Mouse (Mus musculus): ENCODE results near the gene Arsb. TPM values are rescaled to one million over a fixed set of nuclear protein-coding genes. Genes with fewer than 3 reads are reported as not detected.

Arsb gene
- polyA plus RNA-seq, 1 experiment: 7.2 TPM

DNA sequence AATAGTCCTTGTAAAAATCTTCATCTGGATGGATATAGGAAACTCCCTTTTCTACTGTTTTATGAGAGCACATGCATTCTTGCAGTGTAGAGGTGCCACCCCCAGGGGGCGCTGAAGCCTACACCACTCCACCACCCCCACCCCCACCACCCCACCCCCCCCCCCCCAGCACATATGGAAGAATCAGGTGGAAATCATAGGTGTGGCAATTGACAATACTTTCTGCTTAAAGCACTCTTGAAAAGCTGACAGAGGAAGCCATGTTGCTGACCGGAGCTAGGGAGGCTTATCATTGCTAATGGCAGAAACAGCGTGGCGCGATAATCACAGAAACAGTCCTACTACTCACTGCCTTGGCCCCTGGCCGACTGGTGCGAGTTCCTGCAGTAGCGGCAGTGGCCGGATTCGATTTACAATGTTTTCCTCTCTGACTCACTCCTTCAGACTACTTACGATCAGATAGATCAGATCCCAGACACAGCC, 84.3 kb downstream of the Arsb start:
- H3ac ChIP-seq (ENCODE audit: control insufficient read depth, insufficient read length): no peak overlapping the region
- no peak for TF ChIP-seq REST (IDR thresholded peaks at IDR 0.05; ENCODE audit: insufficient read depth, insufficient read length)
- no peak for TF ChIP-seq TCF12 (IDR thresholded peaks at IDR 0.05; ENCODE audit: insufficient read depth, poor library complexity, severe bottlenecking)
- no peak for TF ChIP-seq MYOG (IDR thresholded peaks at IDR 0.05; ENCODE audit: control insufficient read depth in 1 of 3, insufficient read depth in 1 of 3, insufficient read length in 2 of 3, low read depth in 2 of 3)
- TF ChIP-seq CEBPB (IDR thresholded peaks at IDR 0.05; ENCODE audit: insufficient read depth, poor library complexity, severe bottlenecking): no peak
- TF ChIP-seq TCF3 (IDR thresholded peaks at IDR 0.05; ENCODE audit: insufficient read length, low read depth): no peak
- TF ChIP-seq POLR2AphosphoS2 (IDR thresholded peaks at IDR 0.05; ENCODE audit: insufficient read length, low read depth): no peak
- no peak for TF ChIP-seq USF1 (IDR thresholded peaks at IDR 0.05; ENCODE audit: low read depth)
- TF ChIP-seq MYOD1 (IDR thresholded peaks at IDR 0.05; ENCODE audit: control insufficient read depth in 1 of 3, insufficient read length in 2 of 3, low read depth in 2 of 3): no peak
- no peak for TF ChIP-seq MAX (IDR thresholded peaks at IDR 0.05; ENCODE audit: low read depth)
- no peak for TF ChIP-seq POLR2A (IDR thresholded peaks at IDR 0.05; ENCODE audit: insufficient read length, low read depth)
- no peak for TF ChIP-seq E2F4 (IDR thresholded peaks at IDR 0.05; ENCODE audit: insufficient read depth)
- no peak for TF ChIP-seq SRF (IDR thresholded peaks at IDR 0.05; ENCODE audit: control insufficient read depth, insufficient read length, low read depth)
- no peak overlapping the region for H3K4me3 ChIP-seq
- H3K27me3 ChIP-seq (ENCODE audit: control insufficient read depth, insufficient read depth, insufficient read length): no peaks in the 10 kb centered on the region
- no peaks in the 10 kb centered on the region for H3K36me3 ChIP-seq (ENCODE audit: control insufficient read depth, insufficient read depth)
- H3K79me2 ChIP-seq (ENCODE audit: control insufficient read depth, insufficient read depth): no peaks in the 10 kb centered on the region
- no peak overlapping the region for H3K4me2 ChIP-seq (ENCODE audit: low read depth)

DNA sequence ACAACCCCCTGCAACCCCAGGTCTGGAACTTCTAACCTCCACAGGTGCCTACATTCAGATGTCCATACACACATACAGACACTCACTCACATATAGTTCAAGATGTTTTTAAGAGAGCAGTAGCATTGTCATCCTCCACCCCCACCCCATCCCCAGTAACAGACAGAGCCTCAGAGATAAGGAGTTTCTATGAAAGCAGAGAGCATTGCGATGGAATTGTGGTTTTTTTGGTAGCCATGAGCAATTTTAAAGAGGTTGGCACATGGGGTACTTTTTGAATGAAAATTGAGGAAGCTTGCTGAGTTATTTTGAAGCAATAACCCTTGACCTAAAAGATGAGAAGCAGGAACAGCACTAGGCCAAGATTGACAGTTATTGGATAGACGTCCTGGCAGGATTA, 89.8 kb downstream of the Arsb start:
- Histone ChIP-seq H3K27me3 (ENCODE audit: control insufficient read depth, insufficient read depth, insufficient read length) (no peaks in the 10 kb centered on the region), H3K4me2 (ENCODE audit: low read depth) (no peak overlapping the region), H3K4me3 (no peak overlapping the region), H3ac (ENCODE audit: control insufficient read depth, insufficient read length) (no peak overlapping the region), H3K79me2 (ENCODE audit: control insufficient read depth, insufficient read depth) (no peaks in the 10 kb centered on the region), H3K36me3 (ENCODE audit: control insufficient read depth, insufficient read depth) (no peaks in the 10 kb centered on the region)
- TF ChIP-seq SRF (IDR thresholded peaks at IDR 0.05; ENCODE audit: control insufficient read depth, insufficient read length, low read depth) (no peak), USF1 (IDR thresholded peaks at IDR 0.05; ENCODE audit: low read depth) (no peak), E2F4 (IDR thresholded peaks at IDR 0.05; ENCODE audit: insufficient read depth) (no peak), MAX (IDR thresholded peaks at IDR 0.05; ENCODE audit: low read depth) (no peak), POLR2AphosphoS2 (IDR thresholded peaks at IDR 0.05; ENCODE audit: insufficient read length, low read depth) (no peak), POLR2A (IDR thresholded peaks at IDR 0.05; ENCODE audit: insufficient read length, low read depth) (no peak), MYOG (IDR thresholded peaks at IDR 0.05; ENCODE audit: control insufficient read depth in 1 of 3, insufficient read depth in 1 of 3, insufficient read length in 2 of 3, low read depth in 2 of 3) (no peak), CEBPB (IDR thresholded peaks at IDR 0.05; ENCODE audit: insufficient read depth, poor library complexity, severe bottlenecking) (no peak), REST (IDR thresholded peaks at IDR 0.05; ENCODE audit: insufficient read depth, insufficient read length) (no peak), MYOD1 (IDR thresholded peaks at IDR 0.05; ENCODE audit: control insufficient read depth in 1 of 3, insufficient read length in 2 of 3, low read depth in 2 of 3) (no peak), TCF3 (IDR thresholded peaks at IDR 0.05; ENCODE audit: insufficient read length, low read depth) (no peak), TCF12 (IDR thresholded peaks at IDR 0.05; ENCODE audit: insufficient read depth, poor library complexity, severe bottlenecking) (no peak)

DNA sequence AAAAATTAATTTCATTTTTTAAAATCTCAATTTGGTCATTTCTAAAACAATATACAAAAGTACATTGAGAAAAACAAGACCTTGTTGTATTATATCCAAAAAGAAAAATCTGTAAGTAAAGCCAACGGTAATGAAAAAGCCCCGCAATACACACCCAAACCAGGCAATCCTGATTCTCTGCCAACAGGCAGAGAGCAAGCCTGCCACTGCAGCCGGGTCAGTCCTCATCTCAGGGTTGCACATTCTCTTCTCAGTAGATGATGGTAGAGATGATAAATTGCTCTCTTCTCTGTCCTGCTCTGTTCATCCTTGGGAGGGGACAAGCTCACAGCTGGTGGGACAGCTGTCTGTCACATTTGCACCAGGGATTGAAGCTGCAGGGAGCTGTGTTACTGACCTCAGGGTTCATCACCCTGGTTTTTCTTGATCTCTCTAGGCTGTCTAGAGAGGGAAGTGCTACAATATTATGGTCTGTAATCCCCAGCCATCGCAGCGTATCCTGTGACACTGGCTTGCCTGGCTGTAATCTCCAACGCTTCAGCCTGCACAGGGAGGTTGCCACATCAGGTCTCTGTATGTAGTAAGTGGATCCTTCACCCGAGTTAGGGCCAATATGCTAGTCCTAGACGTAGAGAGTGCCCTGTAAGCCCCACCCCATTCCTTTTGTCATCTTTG, 92.8 kb downstream of the Arsb start:
- no peaks in the 10 kb centered on the region for H3K27me3 ChIP-seq (ENCODE audit: control insufficient read depth, insufficient read depth, insufficient read length)
- H3K4me2 ChIP-seq (ENCODE audit: low read depth): no peak overlapping the region
- no peak overlapping the region for H3ac ChIP-seq (ENCODE audit: control insufficient read depth, insufficient read length)
- TF ChIP-seq REST (IDR thresholded peaks at IDR 0.05; ENCODE audit: insufficient read depth, insufficient read length) (no peak), SRF (IDR thresholded peaks at IDR 0.05; ENCODE audit: control insufficient read depth, insufficient read length, low read depth) (no peak), MYOG (IDR thresholded peaks at IDR 0.05; ENCODE audit: control insufficient read depth in 1 of 3, insufficient read depth in 1 of 3, insufficient read length in 2 of 3, low read depth in 2 of 3) (no peak), POLR2A (IDR thresholded peaks at IDR 0.05; ENCODE audit: insufficient read length, low read depth) (no peak), MYOD1 (IDR thresholded peaks at IDR 0.05; ENCODE audit: control insufficient read depth in 1 of 3, insufficient read length in 2 of 3, low read depth in 2 of 3) (no peak), E2F4 (IDR thresholded peaks at IDR 0.05; ENCODE audit: insufficient read depth) (no peak), CEBPB (IDR thresholded peaks at IDR 0.05; ENCODE audit: insufficient read depth, poor library complexity, severe bottlenecking) (no peak)
- H3K36me3 ChIP-seq (ENCODE audit: control insufficient read depth, insufficient read depth): no peaks in the 10 kb centered on the region
- no peak overlapping the region for H3K4me3 ChIP-seq
- H3K79me2 ChIP-seq (ENCODE audit: control insufficient read depth, insufficient read depth): no peaks in the 10 kb centered on the region

DNA sequence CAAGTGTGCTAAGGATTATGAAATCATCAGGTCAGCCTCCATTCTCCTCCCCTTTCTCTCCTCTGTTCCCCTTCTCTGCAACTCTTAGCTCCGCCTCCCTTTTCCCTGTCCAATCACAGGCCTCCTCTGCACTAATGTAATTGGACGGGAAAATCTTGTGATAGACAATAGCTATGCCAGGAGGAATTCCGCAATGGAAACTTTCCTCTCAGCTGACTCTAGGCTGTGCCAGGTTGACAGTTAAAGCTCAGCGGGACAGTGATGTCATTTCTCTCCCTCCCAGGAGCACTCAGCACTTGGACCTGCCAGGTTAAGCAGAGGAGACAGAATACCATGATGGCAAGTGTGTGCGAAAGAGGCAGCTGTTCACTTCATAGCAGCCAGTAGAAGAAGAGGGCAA, 95.2 kb downstream of the Arsb start:
- Histone ChIP-seq H3K27me3 (ENCODE audit: control insufficient read depth, insufficient read depth, insufficient read length) (no peaks in the 10 kb centered on the region), H3K36me3 (ENCODE audit: control insufficient read depth, insufficient read depth) (no peaks in the 10 kb centered on the region), H3ac (ENCODE audit: control insufficient read depth, insufficient read length) (no peak overlapping the region), H3K4me2 (ENCODE audit: low read depth) (no peak overlapping the region), H3K79me2 (ENCODE audit: control insufficient read depth, insufficient read depth) (no peaks in the 10 kb centered on the region), H3K4me3 (no peak overlapping the region)
- TF ChIP-seq MAX (IDR thresholded peaks at IDR 0.05; ENCODE audit: low read depth) (no peak), POLR2AphosphoS2 (IDR thresholded peaks at IDR 0.05; ENCODE audit: insufficient read length, low read depth) (no peak), SRF (IDR thresholded peaks at IDR 0.05; ENCODE audit: control insufficient read depth, insufficient read length, low read depth) (no peak), MYOG (IDR thresholded peaks at IDR 0.05; ENCODE audit: control insufficient read depth in 1 of 3, insufficient read depth in 1 of 3, insufficient read length in 2 of 3, low read depth in 2 of 3) (no peak), CEBPB (IDR thresholded peaks at IDR 0.05; ENCODE audit: insufficient read depth, poor library complexity, severe bottlenecking) (no peak), TCF3 (IDR thresholded peaks at IDR 0.05; ENCODE audit: insufficient read length, low read depth) (no peak), TCF12 (IDR thresholded peaks at IDR 0.05; ENCODE audit: insufficient read depth, poor library complexity, severe bottlenecking) (no peak), E2F4 (IDR thresholded peaks at IDR 0.05; ENCODE audit: insufficient read depth) (no peak), REST (IDR thresholded peaks at IDR 0.05; ENCODE audit: insufficient read depth, insufficient read length) (no peak), USF1 (IDR thresholded peaks at IDR 0.05; ENCODE audit: low read depth) (no peak), POLR2A (IDR thresholded peaks at IDR 0.05; ENCODE audit: insufficient read length, low read depth) (no peak), MYOD1 (IDR thresholded peaks at IDR 0.05; ENCODE audit: control insufficient read depth in 1 of 3, insufficient read length in 2 of 3, low read depth in 2 of 3) (no peak)

Data from myocyte (in vitro differentiated cells).